Mouse (Mus musculus): Measurements from ENCODE around the gene Reg3a.

DNA sequence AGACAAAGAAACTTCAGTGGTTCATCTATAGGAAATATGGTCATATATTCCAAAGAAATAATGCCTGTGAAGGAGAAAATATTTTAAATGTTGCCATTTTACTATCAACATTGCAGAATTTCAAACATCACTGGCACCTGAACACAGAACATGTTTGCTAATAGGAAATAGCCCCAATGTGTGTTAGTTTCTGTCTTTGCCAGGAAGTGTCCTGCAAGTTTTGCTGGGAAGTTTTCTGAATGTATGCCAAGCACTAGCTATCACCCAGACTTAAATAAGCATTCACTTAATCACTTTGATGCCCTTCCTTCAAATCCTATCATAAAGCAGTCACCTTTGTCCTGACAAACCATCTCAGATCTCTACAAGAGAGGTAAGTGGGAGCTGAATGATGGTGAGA lies at the start of gene Reg3a:
- TF ChIP-seq CTCF (IDR thresholded peaks at IDR 0.05; ENCODE audit: low read depth): no peak
- TF ChIP-seq EP300 (IDR thresholded peaks at IDR 0.05; ENCODE audit: low read depth): no peak
